Mouse (Mus musculus) midbrain, embryonic 15.5 days (tissue): ENCODE data around the gene Amn. TPM values are rescaled to one million over a fixed set of nuclear protein-coding genes. Genes with fewer than 3 reads are reported as not detected.

Source experiments
- ATAC-seq: fragments of 200-750 bp; cut with Nextera tagmentation; replicated peaks from 2 replicates; pipeline ENCODE4 v1.8.0; 2017; ENCODE audit warnings: moderate TSS enrichment
- H3K27ac ChIP-seq: fragments of 300-500 bp; sonication (generic); 2 replicates; pipeline ENCODE4 v1.5.1; 2015; ENCODE audit warnings: mild to moderate bottlenecking, inconsistent platforms
- H3K27me3 ChIP-seq: fragments of 300-500 bp; sonication (generic); replicated peaks from 2 replicates; pipeline ENCODE4 v1.6.1; 2015; ENCODE audit warnings: inconsistent platforms
- H3K36me3 ChIP-seq: fragments of 300-500 bp; sonication (generic); replicated peaks from 2 replicates; pipeline ENCODE4 v1.6.1; 2015; ENCODE audit warnings: inconsistent platforms
- H3K4me1 ChIP-seq: fragments of 300-500 bp; sonication (generic); 2 replicates; pipeline ENCODE4 v1.6.1; 2015; ENCODE audit warnings: inconsistent platforms
- H3K4me2 ChIP-seq: fragments of 300-500 bp; sonication (generic); 2 replicates; pipeline ENCODE4 v1.6.1; 2015; ENCODE audit warnings: inconsistent platforms, mild to moderate bottlenecking, moderate library complexity
- H3K4me3 ChIP-seq: fragments of 300-500 bp; sonication (generic); 2 replicates; pipeline ENCODE4 v1.5.1; 2015; ENCODE audit warnings: mild to moderate bottlenecking, inconsistent platforms
- H3K9ac ChIP-seq: fragments of 300-500 bp; sonication (generic); 2 replicates; pipeline ENCODE4 v1.6.1; 2015; ENCODE audit warnings: mild to moderate bottlenecking, inconsistent platforms
- H3K9me3 ChIP-seq: fragments of 300-500 bp; sonication (generic); 2 replicates; pipeline ENCODE4 v1.6.1; 2016; ENCODE audit warnings: inconsistent platforms
- WGBS: fragments of 180-500 bp; shearing (Covaris S2); methylation state at CpG from one replicate; pipeline ENCODE4 v1.1.7; 2015; ENCODE audit warnings: mixed read lengths; 5-methylcytosine and 5-hydroxymethylcytosine counted together
- polyA plus RNA-seq: library from polyadenylated mRNA; unstranded; fragments of >200 nt; fragmentation: Nextera tagmentation; extraction: Ambion mirVana; gene quantifications from 2 replicates; pipeline ENCODE4 v1.2.1, GENCODE M21; 2015

Gene Amn
- 13.9 and 16.4 TPM in 2 replicates for polyA plus RNA-seq

- ATAC-seq, result no peak
- no peak within 1 kb of the TSS for H3K4me3 ChIP-seq
- no peak within 1 kb of the TSS for H3K4me2 ChIP-seq
- H3K9ac ChIP-seq, result no peak within 1 kb of the TSS
- H3K36me3 ChIP-seq, result no peaks in the 10 kb centered on the region
- no peaks in the 10 kb centered on the region for H3K9me3 ChIP-seq
- H3K27ac ChIP-seq, result no peak within 1 kb of the TSS
- peaks cover 64% of the 10 kb centered on the region for H3K27me3 ChIP-seq
- 38% methylated on average over 25 of the region's 25 CpGs for WGBS
- H3K4me1 ChIP-seq, result peaks cover 20% of the 10 kb centered on the region
Measured at GRCm38 (mm10) chr12:111270629-111271277, at the start of gene Amn. Amn (plus strand) TSS chr12:111271095.

- 0 out of 2 replicates have a peak overlapping the region, but pooled peaks have one; percentile 30 for H3K27ac ChIP-seq
- no peaks in the 10 kb centered on the region for H3K9me3 ChIP-seq
- H3K4me1 ChIP-seq, result peaks cover 4% of the 10 kb centered on the region; the same call in 1 of the 2 replicates
- H3K36me3 ChIP-seq, result peaks cover 16% of the 10 kb centered on the region
- no peak overlapping the region for H3K9ac ChIP-seq
- WGBS, result 74% methylated on average over 10 of the region's 10 CpGs
- H3K4me3 ChIP-seq, result no peak overlapping the region
- no peak overlapping the region for H3K4me2 ChIP-seq
- ATAC-seq, result no peak
- no peaks in the 10 kb centered on the region for H3K27me3 ChIP-seq
Measured at GRCm38 (mm10) chr12:111225197-111225780, 45.6 kb upstream of the Amn start.

DNA sequence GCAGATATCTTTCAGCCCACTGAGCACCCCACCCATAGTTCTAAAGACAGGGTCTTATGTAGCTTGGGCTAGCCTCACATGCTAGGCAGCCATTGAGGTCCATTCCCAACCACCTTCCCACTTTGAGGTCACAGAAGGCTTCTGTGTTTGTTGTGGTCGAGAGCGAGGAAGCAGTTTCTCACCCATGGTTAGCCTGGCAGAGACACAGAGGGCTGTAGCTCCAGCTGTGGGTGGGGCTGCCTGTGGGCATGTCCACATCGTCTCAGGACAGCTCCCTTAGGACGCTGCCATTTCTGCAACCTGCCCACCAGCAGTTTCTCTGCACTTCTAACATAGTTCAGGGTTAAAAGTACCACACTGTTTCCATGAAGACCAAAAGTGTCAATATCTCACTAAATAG lies 43.5 kb upstream of the Amn start:
- Histone ChIP-seq H3K4me3 (no peak overlapping the region), H3K4me2 (no peak overlapping the region), H3K9ac (no peak overlapping the region), H3K27me3 (no peaks in the 10 kb centered on the region), H3K4me1 (peaks cover 4% of the 10 kb centered on the region; the same call in 1 of the 2 replicates), H3K36me3 (peaks cover 2% of the 10 kb centered on the region; the same call in 1 of the 2 replicates), H3K9me3 (no peaks in the 10 kb centered on the region), H3K27ac (no peak overlapping the region)
- ATAC-seq, result no peak
- 92% methylated on average over 4 of the region's 4 CpGs for WGBS

DNA sequence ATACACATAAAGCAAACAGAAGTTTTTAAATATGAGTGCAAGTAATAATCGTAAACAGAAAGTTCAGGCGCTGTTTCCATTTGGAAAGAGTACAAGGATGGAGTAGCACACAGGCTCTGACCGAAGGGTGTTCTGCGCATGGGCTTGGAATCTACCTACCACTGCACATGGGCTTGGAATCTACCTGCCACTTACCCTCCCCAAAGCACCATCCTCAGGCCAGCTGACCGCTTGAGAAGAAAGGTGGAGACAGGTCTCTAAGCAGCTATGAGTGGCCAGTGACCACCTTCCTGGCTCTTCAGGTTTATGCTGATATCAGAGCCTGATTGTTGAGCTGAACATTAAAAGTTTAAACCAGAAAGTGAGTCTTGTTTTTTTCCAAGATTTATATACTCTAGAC lies 42.4 kb upstream of the Amn start:
- no peak overlapping the region for H3K9ac ChIP-seq
- H3K4me1 ChIP-seq, result peaks cover 4% of the 10 kb centered on the region; the same call in 1 of the 2 replicates
- no peaks in the 10 kb centered on the region for H3K36me3 ChIP-seq
- WGBS, result 99% methylated on average over 5 of the region's 5 CpGs
- ATAC-seq, result no peak
- H3K27me3 ChIP-seq, result no peaks in the 10 kb centered on the region
- H3K9me3 ChIP-seq, result no peaks in the 10 kb centered on the region
- H3K4me3 ChIP-seq, result no peak overlapping the region
- H3K27ac ChIP-seq, result no peak overlapping the region
- H3K4me2 ChIP-seq, result no peak overlapping the region

GRCm38 (mm10) chr12:111230793-111231192 lies 40.1 kb upstream of the Amn start:
- ATAC-seq, result no peak
- H3K27ac ChIP-seq, result no peak overlapping the region
- WGBS, result 92% methylated on average over 2 of the region's 2 CpGs

DNA sequence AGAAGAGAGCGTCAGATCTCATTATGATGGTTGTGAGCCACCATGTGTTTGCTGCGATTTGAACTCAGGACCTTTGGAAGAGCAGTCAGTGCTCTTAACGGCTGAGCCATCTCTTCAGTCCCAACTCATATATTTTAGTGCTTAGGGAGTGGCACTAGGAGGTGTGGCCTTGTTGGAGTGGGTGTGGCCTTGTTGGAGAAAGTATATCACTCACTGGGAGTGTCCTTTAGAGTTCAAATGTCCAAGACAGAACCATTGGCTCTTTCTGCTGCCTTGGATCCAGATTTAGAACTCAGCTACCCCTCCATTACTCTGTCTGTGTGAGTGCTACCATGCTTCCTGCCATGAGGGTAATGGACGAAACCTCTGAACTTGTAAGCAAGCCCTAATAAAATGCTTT lies 37.1 kb upstream of the Amn start:
- no peak overlapping the region for H3K4me3 ChIP-seq
- H3K27ac ChIP-seq, result no peak overlapping the region
- no peak overlapping the region for H3K4me2 ChIP-seq
- H3K4me1 ChIP-seq, result no peaks in the 10 kb centered on the region
- no peaks in the 10 kb centered on the region for H3K36me3 ChIP-seq
- H3K9me3 ChIP-seq, result no peaks in the 10 kb centered on the region
- H3K9ac ChIP-seq, result no peak overlapping the region
- WGBS, result 96% methylated on average over 4 of the region's 4 CpGs
- H3K27me3 ChIP-seq, result no peaks in the 10 kb centered on the region
- no peak for ATAC-seq

More at GRCm38 (mm10) chr12:111230793-111231192, 40.1 kb upstream of the Amn start:
- no peak overlapping the region for H3K9ac ChIP-seq
- no peaks in the 10 kb centered on the region for H3K27me3 ChIP-seq
- H3K4me1 ChIP-seq, result no peaks in the 10 kb centered on the region
- H3K4me2 ChIP-seq, result no peak overlapping the region
- H3K36me3 ChIP-seq, result no peaks in the 10 kb centered on the region
- no peaks in the 10 kb centered on the region for H3K9me3 ChIP-seq
- no peak overlapping the region for H3K4me3 ChIP-seq

- 89% methylated on average over 9 of the region's 9 CpGs for WGBS
- no peak for ATAC-seq
- Histone ChIP-seq H3K27me3 (no peaks in the 10 kb centered on the region), H3K27ac (no peak overlapping the region), H3K4me1 (no peaks in the 10 kb centered on the region), H3K4me2 (no peak overlapping the region), H3K4me3 (no peak overlapping the region), H3K36me3 (no peaks in the 10 kb centered on the region), H3K9me3 (no peaks in the 10 kb centered on the region), H3K9ac (no peak overlapping the region)
Measured at GRCm38 (mm10) chr12:111234383-111234782, 36.5 kb upstream of the Amn start.

DNA sequence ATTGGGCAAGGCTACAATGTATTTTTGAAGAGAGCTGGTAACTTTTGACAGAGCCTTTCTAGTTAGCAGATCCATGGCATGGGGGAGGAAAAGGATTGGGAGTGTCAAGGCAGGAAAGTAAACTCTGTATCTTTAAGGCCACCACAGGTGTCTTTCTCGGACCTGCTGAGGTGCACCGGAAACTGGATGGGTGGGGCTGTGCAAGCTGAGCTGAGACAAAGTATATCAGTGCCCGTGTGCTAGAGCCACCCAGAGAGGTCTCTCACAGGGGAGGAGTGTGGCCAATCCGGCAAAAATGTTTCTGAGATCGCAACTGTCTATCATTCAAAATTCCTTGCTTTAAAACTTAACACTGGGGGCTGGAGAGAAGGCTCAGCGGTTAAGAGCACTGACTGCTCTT lies 35.3 kb upstream of the Amn start:
- Histone ChIP-seq H3K27ac (no peak overlapping the region), H3K27me3 (no peaks in the 10 kb centered on the region), H3K4me2 (no peak overlapping the region), H3K36me3 (no peaks in the 10 kb centered on the region), H3K4me1 (no peaks in the 10 kb centered on the region), H3K9me3 (no peaks in the 10 kb centered on the region), H3K4me3 (no peak overlapping the region), H3K9ac (no peak overlapping the region)
- WGBS, result 95% methylated on average over 6 of the region's 6 CpGs
- no peak for ATAC-seq

DNA sequence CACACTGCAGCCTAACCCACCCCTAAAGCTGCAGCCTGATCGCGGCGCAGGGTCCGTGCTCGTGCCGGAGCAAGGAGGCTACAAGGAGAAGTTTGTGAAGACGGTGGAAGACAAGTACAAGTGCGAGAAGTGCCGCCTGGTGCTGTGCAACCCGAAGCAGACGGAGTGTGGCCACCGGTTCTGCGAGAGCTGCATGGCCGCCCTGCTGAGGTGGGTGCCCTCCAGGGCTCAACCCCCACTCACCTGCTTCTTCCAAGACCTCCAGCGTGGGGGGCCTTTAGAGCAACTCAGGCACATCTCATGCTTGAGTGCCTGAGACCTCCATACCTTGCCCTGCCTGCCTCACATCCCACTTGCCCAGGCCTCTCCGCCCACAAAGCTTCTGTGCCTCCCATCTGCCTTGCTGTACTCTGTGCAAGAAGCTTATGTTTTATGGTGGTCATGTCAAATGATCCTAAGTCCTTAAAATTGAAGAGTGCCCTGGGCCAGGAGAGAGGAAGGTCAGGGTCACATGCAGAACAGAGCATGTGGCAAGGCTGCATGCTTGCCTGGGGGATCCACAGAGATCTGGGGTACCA lies 33.2 kb upstream of the Amn start:
- H3K36me3 ChIP-seq, result 0 out of 2 replicates have a peak, but pooled peaks cover 4% of the 10 kb centered on the region
- ATAC-seq, result no peak
- H3K9me3 ChIP-seq, result no peaks in the 10 kb centered on the region
- no peak overlapping the region for H3K4me3 ChIP-seq
- no peaks in the 10 kb centered on the region for H3K4me1 ChIP-seq
- H3K9ac ChIP-seq, result no peak overlapping the region
- WGBS, result 95% methylated on average over 16 of the region's 16 CpGs
- no peaks in the 10 kb centered on the region for H3K27me3 ChIP-seq
- no peak overlapping the region for H3K27ac ChIP-seq
- no peak overlapping the region for H3K4me2 ChIP-seq

DNA sequence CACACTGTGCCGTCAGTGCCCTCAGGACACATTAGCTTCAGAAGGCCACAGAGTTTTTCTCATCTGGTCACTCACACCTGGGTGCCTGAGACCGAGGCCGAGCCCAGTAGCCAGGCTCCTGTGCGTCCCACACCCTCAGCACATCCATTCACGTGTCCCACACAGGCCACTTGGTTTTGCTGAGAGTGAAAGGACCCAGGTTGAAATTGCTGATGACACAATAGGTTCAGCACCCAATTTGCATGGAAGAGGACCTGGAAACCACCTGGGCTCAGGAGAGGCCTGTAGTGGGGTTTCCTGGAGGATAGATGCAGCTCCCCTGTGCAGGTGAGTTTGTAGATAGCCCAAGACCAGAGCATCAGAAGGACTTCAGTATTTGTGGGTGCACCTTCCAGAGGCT lies 32.5 kb upstream of the Amn start:
- Histone ChIP-seq H3K4me3 (no peak overlapping the region), H3K4me2 (no peak overlapping the region), H3K9me3 (no peaks in the 10 kb centered on the region), H3K36me3 (peaks cover 4% of the 10 kb centered on the region; the same call in 1 of the 2 replicates), H3K4me1 (no peaks in the 10 kb centered on the region), H3K9ac (no peak overlapping the region), H3K27ac (no peak overlapping the region), H3K27me3 (no peaks in the 10 kb centered on the region)
- WGBS, result 88% methylated on average over 5 of the region's 5 CpGs
- ATAC-seq, result no peak

DNA sequence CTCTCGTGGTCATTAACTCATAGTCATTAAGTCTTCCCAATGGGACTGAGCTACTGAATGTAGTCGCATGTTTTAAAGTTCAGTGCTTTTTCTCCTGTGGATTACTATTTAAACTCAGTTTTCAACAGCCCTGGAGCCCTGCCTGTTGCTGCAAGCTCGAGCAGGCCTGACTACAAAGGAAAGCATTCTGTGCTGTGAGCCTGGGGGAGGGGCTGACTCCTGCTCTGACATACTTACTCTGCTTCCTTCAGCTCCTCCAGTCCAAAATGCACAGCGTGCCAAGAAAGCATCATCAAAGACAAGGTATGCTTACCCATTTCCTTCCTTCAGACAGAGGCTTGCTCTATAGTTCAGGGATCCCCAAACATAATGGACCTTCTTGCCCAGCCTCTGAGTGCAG lies 32.1 kb upstream of the Amn start:
- Histone ChIP-seq H3K36me3 (peaks cover 4% of the 10 kb centered on the region; the same call in 1 of the 2 replicates), H3K27ac (no peak overlapping the region), H3K9ac (no peak overlapping the region), H3K27me3 (no peaks in the 10 kb centered on the region), H3K4me1 (no peaks in the 10 kb centered on the region), H3K4me2 (no peak overlapping the region), H3K9me3 (no peaks in the 10 kb centered on the region), H3K4me3 (no peak overlapping the region)
- no peak for ATAC-seq
- WGBS, result 51% methylated on average over 4 of the region's 4 CpGs

DNA sequence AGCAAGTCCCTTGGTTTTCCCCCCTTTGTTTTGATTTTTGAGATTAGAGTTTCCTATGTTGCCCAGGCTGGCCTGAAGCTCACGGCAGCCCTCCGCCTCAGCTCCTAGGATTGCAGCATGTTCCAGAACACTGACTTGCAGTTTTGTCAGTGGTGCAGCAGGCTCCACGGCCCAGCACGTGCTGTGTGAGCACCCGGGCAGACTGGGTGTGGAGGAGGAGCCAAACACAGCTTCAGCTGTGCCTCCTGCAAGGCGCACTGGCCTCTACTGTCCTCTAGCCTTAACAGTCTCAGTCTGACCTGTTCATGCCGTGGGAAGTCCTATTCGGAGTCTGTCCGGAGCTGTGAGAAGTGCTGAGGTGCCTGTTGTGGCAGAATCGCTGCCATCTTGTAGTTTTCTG lies 31.0 kb upstream of the Amn start:
- Histone ChIP-seq H3K27ac (no peak overlapping the region), H3K4me1 (no peaks in the 10 kb centered on the region), H3K36me3 (peaks cover 4% of the 10 kb centered on the region; the same call in 1 of the 2 replicates), H3K4me2 (no peak overlapping the region), H3K4me3 (no peak overlapping the region), H3K27me3 (no peaks in the 10 kb centered on the region), H3K9me3 (no peaks in the 10 kb centered on the region), H3K9ac (no peak overlapping the region)
- 89% methylated on average over 10 of the region's 10 CpGs for WGBS
- ATAC-seq, result no peak
